Mouse (Mus musculus): ENCODE measurements around the gene Taf9.

GRCm38 (mm10) chr13:100670181-100670741 lies 18.9 kb downstream of the Taf9 start:
- TF ChIP-seq EP300 (IDR thresholded peaks at IDR 0.05; ENCODE audit: low read depth) (no peak), CTCF (IDR thresholded peaks at IDR 0.05; ENCODE audit: low read depth) (no peak)

All from heart, postnatal 0 days (tissue).